Mouse (Mus musculus) limb, embryonic 12.5 days (tissue): ENCODE measurements around the gene Pde9a. TPM values are rescaled to one million over a fixed set of nuclear protein-coding genes. Genes with fewer than 3 reads are reported as not detected.
"Not testable (repeated sequence)": the region's sequence is repeated elsewhere in the genome, so short reads cannot be mapped to it uniquely, and the experiment has no call there.

ENCODE experiments used
- ATAC-seq: fragments of 200-750 bp; cut with Nextera tagmentation; 2 replicates; pipeline ENCODE4 v1.8.0; 2017; ENCODE audit warnings: low read depth, moderate TSS enrichment; ENCODE audit not compliant: insufficient number of reproducible peaks, insufficient read depth, low FRiP score, low TSS enrichment
- H3K27ac ChIP-seq: fragments of 300-500 bp; sonication (generic); 2 replicates; pipeline ENCODE4 v1.5.1; 2016; ENCODE audit warnings: mild to moderate bottlenecking, moderate library complexity
- H3K27me3 ChIP-seq: fragments of 300-500 bp; sonication (generic); 2 replicates; pipeline ENCODE4 v1.6.1; 2016; ENCODE audit warnings: mild to moderate bottlenecking, moderate library complexity
- H3K36me3 ChIP-seq: fragments of 300-500 bp; sonication (generic); 2 replicates; pipeline ENCODE4 v1.6.1; 2016; ENCODE audit warnings: mild to moderate bottlenecking, moderate library complexity
- H3K4me1 ChIP-seq: fragments of 300-500 bp; sonication (generic); replicated peaks from 2 replicates; pipeline ENCODE4 v1.6.1; 2016
- H3K4me2 ChIP-seq: fragments of 300-500 bp; sonication (generic); 2 replicates; pipeline ENCODE4 v1.6.1; 2016; ENCODE audit warnings: mild to moderate bottlenecking, moderate library complexity
- H3K4me3 ChIP-seq: fragments of 300-500 bp; sonication (generic); replicated peaks from 2 replicates; pipeline ENCODE4 v1.5.1; 2016; ENCODE audit warnings: mild to moderate bottlenecking
- H3K9ac ChIP-seq: fragments of 300-500 bp; sonication (generic); replicated peaks from 2 replicates; pipeline ENCODE4 v1.6.1; 2016; ENCODE audit warnings: mild to moderate bottlenecking, moderate library complexity
- H3K9me3 ChIP-seq: fragments of 300-500 bp; sonication (generic); 2 replicates; pipeline ENCODE4 v1.6.1; 2016; ENCODE audit warnings: mild to moderate bottlenecking, moderate library complexity
- WGBS: fragments of 180-500 bp; shearing (Covaris S2); methylation state at CpG from one replicate; pipeline ENCODE4 v1.1.7; 2016; 5-methylcytosine and 5-hydroxymethylcytosine counted together
- polyA plus RNA-seq: library from polyadenylated mRNA; unstranded; fragments of >200 nt; fragmentation: Nextera tagmentation; extraction: Ambion mirVana; gene quantifications from 2 replicates; pipeline ENCODE4 v1.2.1, GENCODE M21; 2016

The Pde9a gene
- polyA plus RNA-seq: 26.7 and 29.1 TPM in 2 replicates

GRCm38 (mm10) chr17:31385671-31386665, at the start of gene Pde9a:
TSS of gene Pde9a (plus strand) at chr17:31386210.
- H3K9me3 ChIP-seq: no peaks in the 10 kb centered on the region
- peaks cover 3% of the 10 kb centered on the region; the same call in 1 of the 2 replicates for H3K27me3 ChIP-seq
- H3K4me1 ChIP-seq: peaks cover 54% of the 10 kb centered on the region
- WGBS: under 1% methylated on average over 51 of the region's 56 CpGs
- peak within 1 kb of the TSS; percentile 79 for H3K9ac ChIP-seq
- H3K4me2 ChIP-seq: peak within 1 kb of the TSS; percentile 84
- H3K36me3 ChIP-seq: no peaks in the 10 kb centered on the region
- ATAC-seq: peak; percentile 80
- peak within 1 kb of the TSS; percentile 87 for H3K27ac ChIP-seq
- peak within 1 kb of the TSS; percentile 84 for H3K4me3 ChIP-seq

- no peak overlapping the region for H3K9ac ChIP-seq
- H3K4me3 ChIP-seq: no peak overlapping the region
- H3K36me3 ChIP-seq: no peaks in the 10 kb centered on the region
- ATAC-seq: no peak
- H3K9me3 ChIP-seq: no peaks in the 10 kb centered on the region
- no peaks in the 10 kb centered on the region for H3K27me3 ChIP-seq
- no peak overlapping the region for H3K27ac ChIP-seq
- no peak overlapping the region for H3K4me2 ChIP-seq
- H3K4me1 ChIP-seq: no peaks in the 10 kb centered on the region
- WGBS: 73% methylated on average over 2 of the region's 2 CpGs
These were observed 46.2 kb upstream of the Pde9a start for GRCm38 (mm10) chr17:31339769-31340168.

DNA sequence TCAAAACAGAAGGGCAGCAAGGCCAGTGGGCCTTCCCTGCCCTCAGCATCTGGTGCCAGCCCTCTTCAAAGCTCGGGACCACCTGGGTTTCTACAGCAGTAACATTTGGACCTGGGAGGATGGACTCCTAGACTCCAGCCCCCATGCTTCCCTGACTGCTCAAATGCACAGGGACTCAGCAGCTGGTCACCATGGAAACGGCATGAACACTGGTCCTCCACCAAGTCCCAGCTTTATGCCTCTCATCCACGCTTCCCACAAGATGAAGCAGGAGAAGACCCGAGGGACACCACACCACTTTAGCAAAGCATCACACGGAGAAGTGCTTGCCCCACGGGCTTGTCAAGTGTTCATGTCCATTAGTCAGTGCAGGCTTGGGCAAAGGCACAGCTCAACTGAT, 43.8 kb upstream of the Pde9a start:
- no peak overlapping the region for H3K4me2 ChIP-seq
- no peaks in the 10 kb centered on the region for H3K4me1 ChIP-seq
- no peak for ATAC-seq
- WGBS: 76% methylated on average over 6 of the region's 6 CpGs
- no peaks in the 10 kb centered on the region for H3K9me3 ChIP-seq
- H3K9ac ChIP-seq: no peak overlapping the region
- H3K27me3 ChIP-seq: no peaks in the 10 kb centered on the region
- no peaks in the 10 kb centered on the region for H3K36me3 ChIP-seq
- no peak overlapping the region for H3K27ac ChIP-seq
- H3K4me3 ChIP-seq: no peak overlapping the region

DNA sequence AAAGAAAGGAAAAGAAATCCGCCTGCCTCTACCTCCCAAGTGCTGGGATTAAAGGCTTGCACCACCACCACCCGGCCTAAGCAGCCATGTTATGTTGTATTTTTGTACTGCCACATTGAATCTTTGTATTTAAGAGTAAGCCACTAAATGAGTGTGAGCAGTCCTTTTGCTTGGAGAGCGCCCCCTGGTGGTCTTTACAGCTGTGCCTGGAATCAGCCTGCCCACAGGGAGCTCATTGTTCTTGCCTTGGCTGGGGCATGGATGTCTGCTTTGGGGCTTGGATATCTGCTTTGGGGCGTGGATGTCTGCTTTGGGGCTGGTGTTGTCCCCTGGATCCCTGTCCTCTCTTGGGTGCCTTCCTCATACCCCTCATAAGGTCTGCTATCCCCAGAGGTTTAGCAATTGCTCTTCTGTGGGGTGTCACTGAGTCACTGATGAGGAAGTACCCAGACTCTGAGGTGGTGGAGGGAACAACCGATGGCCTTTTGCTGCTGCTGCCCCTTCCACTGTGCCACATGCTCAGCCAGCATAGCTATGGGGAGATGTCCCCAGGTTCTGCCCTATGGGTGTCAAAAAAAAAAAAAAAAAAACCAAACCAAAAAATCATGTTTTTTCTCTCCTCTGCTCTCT, 41.7 kb upstream of the Pde9a start:
- Histone ChIP-seq H3K27me3 (no peaks in the 10 kb centered on the region), H3K4me3 (no peak overlapping the region)
- WGBS: 45% methylated on average over 5 of the region's 5 CpGs

DNA sequence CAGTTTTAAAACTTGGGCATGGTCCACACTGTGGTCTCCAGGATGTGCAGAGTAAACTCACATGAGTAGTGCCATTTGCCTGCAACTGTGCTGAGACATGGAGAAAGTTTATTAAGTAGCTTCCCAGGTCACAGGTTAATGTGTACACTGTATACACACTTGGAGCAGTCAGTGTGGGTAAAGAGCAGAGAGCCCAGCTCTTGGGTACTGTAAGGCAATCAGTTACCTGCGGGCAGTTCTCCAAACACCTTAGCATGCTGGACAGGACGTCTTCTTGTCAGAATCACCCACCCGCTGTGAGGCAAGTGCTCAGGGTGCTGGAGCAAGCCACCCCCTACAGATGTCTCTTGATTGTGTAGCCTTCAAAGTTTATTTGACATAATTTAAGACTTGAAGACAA, 41.2 kb upstream of the Pde9a start:
- no peak for ATAC-seq
- Histone ChIP-seq H3K27me3 (no peaks in the 10 kb centered on the region), H3K36me3 (no peaks in the 10 kb centered on the region), H3K4me1 (no peaks in the 10 kb centered on the region), H3K9me3 (no peaks in the 10 kb centered on the region), H3K4me2 (no peak overlapping the region), H3K9ac (no peak overlapping the region), H3K27ac (no peak overlapping the region), H3K4me3 (no peak overlapping the region)
- 79% methylated on average over 3 of the region's 3 CpGs for WGBS

More for the DNA sequence above, 41.7 kb upstream of the Pde9a start:
- H3K4me2 ChIP-seq: no peak overlapping the region
- H3K36me3 ChIP-seq: no peaks in the 10 kb centered on the region
- H3K9me3 ChIP-seq: no peaks in the 10 kb centered on the region
- H3K4me1 ChIP-seq: no peaks in the 10 kb centered on the region
- no peak overlapping the region for H3K27ac ChIP-seq
- no peak overlapping the region for H3K9ac ChIP-seq
- ATAC-seq: no peak

DNA sequence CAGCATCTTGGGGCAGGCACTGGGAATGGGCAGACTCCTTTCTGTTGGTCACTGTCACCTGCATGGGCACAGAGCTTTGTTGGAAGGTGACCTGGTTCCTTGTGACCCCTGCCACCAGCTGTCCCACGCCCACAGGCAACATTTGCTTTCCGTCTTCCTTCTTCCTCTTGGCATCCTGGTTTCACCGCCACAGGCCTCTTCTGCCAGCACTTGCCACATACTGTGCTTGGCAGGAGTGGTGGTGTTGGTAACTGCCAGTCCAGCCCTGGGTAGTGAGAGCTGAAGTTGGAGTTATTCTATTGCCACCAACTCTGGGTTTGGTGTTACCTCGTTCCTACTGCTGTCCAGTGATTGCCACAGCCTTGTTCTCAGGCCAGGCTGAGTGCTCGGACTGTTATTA, 37.9 kb upstream of the Pde9a start:
- Histone ChIP-seq H3K27ac (no peak overlapping the region), H3K27me3 (no peaks in the 10 kb centered on the region), H3K4me3 (no peak overlapping the region), H3K4me1 (no peaks in the 10 kb centered on the region), H3K9me3 (no peaks in the 10 kb centered on the region), H3K4me2 (no peak overlapping the region), H3K36me3 (no peaks in the 10 kb centered on the region), H3K9ac (no peak overlapping the region)
- ATAC-seq: no peak
- WGBS: 83% methylated on average over 5 of the region's 5 CpGs

DNA sequence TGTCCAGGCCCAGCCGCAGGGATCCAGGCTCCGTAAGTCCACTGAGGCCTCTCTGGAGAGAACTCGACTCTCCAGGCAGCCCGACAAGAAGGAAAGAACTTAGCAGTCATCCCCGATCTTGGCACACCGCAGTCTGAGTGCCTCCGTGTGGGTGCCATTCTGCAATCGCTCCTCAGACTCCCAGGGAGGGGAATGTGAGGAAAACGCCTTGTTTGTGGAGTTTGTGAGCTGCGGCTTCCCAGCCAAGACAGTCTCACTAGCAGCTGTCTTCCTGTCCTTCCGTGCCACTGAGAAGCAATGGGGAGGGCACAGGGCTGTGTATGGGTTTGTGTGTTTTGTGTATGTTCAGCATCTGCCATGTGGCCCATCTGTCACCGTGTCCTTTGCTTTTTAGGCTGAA, 36.6 kb upstream of the Pde9a start:
- H3K27me3 ChIP-seq: no peaks in the 10 kb centered on the region
- no peaks in the 10 kb centered on the region for H3K4me1 ChIP-seq
- H3K9me3 ChIP-seq: no peaks in the 10 kb centered on the region
- no peaks in the 10 kb centered on the region for H3K36me3 ChIP-seq
- WGBS: 81% methylated on average over 12 of the region's 12 CpGs
- no peak overlapping the region for H3K4me3 ChIP-seq
- no peak overlapping the region for H3K27ac ChIP-seq
- H3K9ac ChIP-seq: no peak overlapping the region
- no peak for ATAC-seq
- no peak overlapping the region for H3K4me2 ChIP-seq

DNA sequence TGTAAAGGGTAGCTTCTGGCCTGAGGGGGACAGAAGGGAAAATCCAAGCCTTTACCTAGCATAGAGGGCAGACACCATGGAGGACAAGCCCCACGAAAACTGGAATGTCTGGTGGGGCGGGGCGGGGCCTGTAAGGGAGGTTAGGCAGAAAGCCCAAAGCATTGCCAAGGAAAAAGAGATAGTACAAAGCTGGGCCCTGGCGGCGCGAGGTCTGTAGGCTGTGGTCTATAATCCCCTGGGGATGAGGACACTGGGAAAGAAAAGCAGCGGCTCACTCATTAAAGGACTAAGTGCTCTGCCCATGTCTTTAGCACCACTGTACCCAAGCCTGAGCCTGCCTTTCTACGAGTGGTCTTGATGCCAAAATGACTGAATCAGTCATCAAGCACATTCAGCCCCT, 34.0 kb upstream of the Pde9a start:
- H3K4me3 ChIP-seq: no peak overlapping the region
- no peak overlapping the region for H3K4me2 ChIP-seq
- H3K27me3 ChIP-seq: no peaks in the 10 kb centered on the region
- ATAC-seq: no peak
- H3K9ac ChIP-seq: no peak overlapping the region
- no peaks in the 10 kb centered on the region for H3K36me3 ChIP-seq
- H3K4me1 ChIP-seq: peaks cover 8% of the 10 kb centered on the region
- H3K9me3 ChIP-seq: no peaks in the 10 kb centered on the region
- WGBS: 66% methylated on average over 8 of the region's 8 CpGs
- no peak overlapping the region for H3K27ac ChIP-seq

- 81% methylated on average over 2 of the region's 2 CpGs for WGBS
- H3K27ac ChIP-seq: no peak overlapping the region
- H3K4me1 ChIP-seq: peaks cover 8% of the 10 kb centered on the region
- no peak overlapping the region for H3K4me2 ChIP-seq
- no peaks in the 10 kb centered on the region for H3K36me3 ChIP-seq
- ATAC-seq: no peak
- H3K9ac ChIP-seq: no peak overlapping the region
- no peaks in the 10 kb centered on the region for H3K27me3 ChIP-seq
- H3K4me3 ChIP-seq: no peak overlapping the region
- no peaks in the 10 kb centered on the region for H3K9me3 ChIP-seq
These were observed 32.8 kb upstream of the Pde9a start for GRCm38 (mm10) chr17:31353255-31353654.

DNA sequence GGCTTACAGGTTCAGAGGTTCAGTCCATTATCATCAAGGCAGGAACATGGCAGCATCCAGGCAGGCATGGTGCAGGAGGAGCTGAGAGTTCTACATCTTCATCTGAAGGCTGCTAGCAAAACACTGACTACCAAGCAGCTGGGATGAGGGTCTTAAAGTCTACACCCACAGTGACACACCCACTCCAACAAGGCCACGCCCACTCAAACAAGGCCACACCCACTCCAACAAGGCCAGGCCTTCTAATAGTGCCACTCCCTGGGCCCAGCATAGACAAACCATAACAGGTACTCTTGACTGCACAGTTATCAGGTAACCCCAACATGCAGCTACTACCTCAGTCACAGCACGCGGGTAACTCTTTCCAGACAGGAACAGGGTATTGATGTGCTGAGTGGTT, 31.3 kb upstream of the Pde9a start:
- H3K9me3 ChIP-seq, H3K4me3 ChIP-seq, H3K4me1 ChIP-seq, H3K9ac ChIP-seq, H3K27ac ChIP-seq, ATAC-seq, H3K4me2 ChIP-seq, H3K27me3 ChIP-seq, H3K36me3 ChIP-seq: not testable (repeated sequence)
- 61% methylated on average over 3 of the region's 3 CpGs for WGBS

- no peak overlapping the region for H3K4me2 ChIP-seq
- 0 out of 2 replicates have a peak overlapping the region, but pooled peaks have one; percentile 18 for H3K27ac ChIP-seq
- no peak for ATAC-seq
- H3K4me3 ChIP-seq: no peak overlapping the region
- no peak overlapping the region for H3K9ac ChIP-seq
- H3K9me3 ChIP-seq: no peaks in the 10 kb centered on the region
- H3K4me1 ChIP-seq: peaks cover 8% of the 10 kb centered on the region
- H3K27me3 ChIP-seq: no peaks in the 10 kb centered on the region
- no peaks in the 10 kb centered on the region for H3K36me3 ChIP-seq
- 43% methylated on average over 8 of the region's 8 CpGs for WGBS
These were observed 30.1 kb upstream of the Pde9a start for GRCm38 (mm10) chr17:31355792-31356502.
